Mouse (Mus musculus) CH12.LX (cell line): ENCODE data around the gene Mrtfb. TPM values are rescaled to one million over a fixed set of nuclear protein-coding genes. Genes with fewer than 3 reads are reported as not detected.

ENCODE experiments used
- DNase-seq: peaks from one replicate; pipeline ENCODE4 v3.0.0-alpha.2; 2013; ENCODE audit errors: extremely low read depth
- H3K27ac ChIP-seq: 2 replicates; pipeline ENCODE4 v1.5.1; 2012; ENCODE audit warnings: low read depth, mild to moderate bottlenecking, control low read depth, moderate library complexity; ENCODE audit not compliant: insufficient read depth
- H3K27me3 ChIP-seq: replicated peaks from 2 replicates; pipeline ENCODE3; 2012; ENCODE audit warnings: inconsistent platforms
- H3K36me3 ChIP-seq, 2 experiments: replicated peaks in 1 of 2; 2 replicates each; pipeline versions ENCODE3 to v1.6.1; 2012; ENCODE audit warnings: inconsistent platforms in 1 of 2, low read length in 1 of 2, mild to moderate bottlenecking in 1 of 2, mixed read lengths in 1 of 2, moderate library complexity in 1 of 2; ENCODE audit not compliant: control insufficient read depth in 1 of 2, insufficient read depth in 1 of 2
- H3K4me1 ChIP-seq, 2 experiments: 2 replicates each; pipeline ENCODE4 v1.6.1; 2012; ENCODE audit warnings: inconsistent platforms in 1 of 2, moderate library complexity in 1 of 2; ENCODE audit not compliant: insufficient read depth in 2 of 2, control insufficient read depth in 1 of 2
- H3K4me2 ChIP-seq: 2 replicates; pipeline ENCODE4 v1.6.1; 2012; ENCODE audit warnings: low read depth, mild to moderate bottlenecking, control low read depth; ENCODE audit not compliant: poor library complexity, insufficient read depth, severe bottlenecking
- H3K4me3 ChIP-seq, 3 experiments: fragments of 150-350 bp in 1 of 3; sonication (generic) in 1 of 3; replicated peaks in 1 of 3; 2 replicates each; pipeline versions ENCODE3 to v1.5.1; 2011 to 2012; ENCODE audit warnings: low read depth in 2 of 3, low read length in 2 of 3, mild to moderate bottlenecking in 2 of 3, moderate library complexity in 2 of 3, control low read depth in 1 of 3, improper control_type of control experiment in 1 of 3, inconsistent platforms in 1 of 3, mixed read lengths in 1 of 3; ENCODE audit not compliant: poor library complexity in 1 of 3
- H3K79me2 ChIP-seq: replicated peaks from 2 replicates; pipeline ENCODE4 v1.6.1; 2012; ENCODE audit warnings: mild to moderate bottlenecking, moderate library complexity; ENCODE audit not compliant: control insufficient read depth, poor library complexity, insufficient read depth, severe bottlenecking; ENCODE audit errors: extremely low read depth
- H3K9ac ChIP-seq: 2 replicates; pipeline ENCODE4 v1.6.1; 2012; ENCODE audit warnings: low read depth, mild to moderate bottlenecking, control low read depth, moderate library complexity; ENCODE audit not compliant: insufficient read depth
- H3K9me3 ChIP-seq: replicated peaks from 2 replicates; pipeline ENCODE3; 2012; ENCODE audit warnings: low read length, inconsistent platforms, mixed read lengths
- BHLHE40 ChIP-seq: IDR thresholded peaks from 2 replicates; pipeline ENCODE4 v1.6.1; 2011; ENCODE audit warnings: mild to moderate bottlenecking, low read depth, low read length, improper control_type of control experiment
- CHD1 ChIP-seq: IDR thresholded peaks from 2 replicates; pipeline ENCODE4 v1.6.1; 2012; ENCODE audit warnings: low read depth, low read length, improper control_type of control experiment, inconsistent platforms
- CTCF ChIP-seq, 2 experiments: IDR thresholded peaks in 1 of 2; conservative IDR thresholded peaks in 1 of 2; 2 replicates each; pipeline ENCODE4 v1.5.1; 2011 to 2012; ENCODE audit warnings: low read depth in 2 of 2, low read length in 2 of 2, improper control_type of control experiment in 1 of 2, inconsistent platforms in 1 of 2, mild to moderate bottlenecking in 1 of 2, moderate library complexity in 1 of 2
- ELF1 ChIP-seq: IDR thresholded peaks from 2 replicates; pipeline ENCODE4 v1.6.1; 2014; ENCODE audit warnings: low read depth, mild to moderate bottlenecking, inconsistent platforms, low read length, improper control_type of control experiment
- EP300 ChIP-seq: IDR thresholded peaks from 2 replicates; pipeline ENCODE4 v1.6.1; 2011; ENCODE audit warnings: low read length, improper control_type of control experiment
- GABPA ChIP-seq: IDR thresholded peaks from 2 replicates; pipeline ENCODE4 v1.6.1; 2012; ENCODE audit warnings: low read depth, low read length, improper control_type of control experiment, inconsistent platforms; ENCODE audit not compliant: insufficient replicate concordance
- HCFC1 ChIP-seq: IDR thresholded peaks from 2 replicates; pipeline ENCODE4 v1.6.1; 2012; ENCODE audit warnings: low read depth, mild to moderate bottlenecking, inconsistent platforms, low read length, improper control_type of control experiment
- IRF4 ChIP-seq: IDR thresholded peaks from 2 replicates; pipeline ENCODE4 v1.6.1; 2014; ENCODE audit warnings: low read depth, mild to moderate bottlenecking, inconsistent platforms, low read length, improper control_type of control experiment
- JUN ChIP-seq: IDR thresholded peaks from 2 replicates; pipeline ENCODE4 v1.6.1; 2011; ENCODE audit warnings: low read depth, mild to moderate bottlenecking, low read length, improper control_type of control experiment, moderate library complexity; ENCODE audit not compliant: insufficient read depth
- JUND ChIP-seq: conservative IDR thresholded peaks from 2 replicates; pipeline ENCODE4 v1.6.1; 2011; ENCODE audit warnings: low read depth, low read length, improper control_type of control experiment
- KAT2A ChIP-seq: IDR thresholded peaks from 2 replicates; pipeline ENCODE4 v1.6.1; 2012; ENCODE audit warnings: low read length, improper control_type of control experiment, inconsistent platforms; ENCODE audit not compliant: insufficient replicate concordance
- MAFK ChIP-seq: IDR thresholded peaks from 2 replicates; pipeline ENCODE4 v1.6.1; 2011; ENCODE audit warnings: low read length, improper control_type of control experiment; ENCODE audit not compliant: insufficient replicate concordance
- MAX ChIP-seq: IDR thresholded peaks from 2 replicates; pipeline ENCODE4 v1.6.1; 2011; ENCODE audit warnings: low read length, improper control_type of control experiment
- MAZ ChIP-seq: IDR thresholded peaks from 2 replicates; pipeline ENCODE4 v1.6.1; 2012; ENCODE audit warnings: low read depth, mild to moderate bottlenecking, inconsistent platforms, low read length, improper control_type of control experiment, moderate library complexity
- MEF2A ChIP-seq: IDR thresholded peaks from 2 replicates; pipeline ENCODE4 v1.6.1; 2014; ENCODE audit warnings: low read depth, mild to moderate bottlenecking, inconsistent platforms, low read length, improper control_type of control experiment, borderline replicate concordance
- NELFE ChIP-seq: IDR thresholded peaks from 2 replicates; pipeline ENCODE4 v1.6.1; 2011; ENCODE audit warnings: low read depth, low read length, improper control_type of control experiment
- PAX5 ChIP-seq: IDR thresholded peaks from 2 replicates; pipeline ENCODE4 v1.6.1; 2012; ENCODE audit warnings: low read length, inconsistent platforms, mixed read lengths
- POLR2A ChIP-seq: IDR thresholded peaks from 2 replicates; pipeline ENCODE4 v1.6.1; 2011; ENCODE audit warnings: low read depth, mild to moderate bottlenecking, improper control_type of control experiment, low read length
- POLR2AphosphoS2 ChIP-seq: IDR thresholded peaks from 2 replicates; pipeline ENCODE4 v1.6.1; 2011; ENCODE audit warnings: low read depth, low read length, improper control_type of control experiment
- RCOR1 ChIP-seq: conservative IDR thresholded peaks from 2 replicates; pipeline ENCODE4 v1.6.1; 2012; ENCODE audit warnings: low read depth, mild to moderate bottlenecking, inconsistent platforms, low read length, improper control_type of control experiment
- SMC3 ChIP-seq: IDR thresholded peaks from 2 replicates; pipeline ENCODE4 v1.6.1; 2011; ENCODE audit warnings: low read depth, low read length, improper control_type of control experiment
- TBP ChIP-seq: conservative IDR thresholded peaks from 2 replicates; pipeline ENCODE4 v1.6.1; 2011; ENCODE audit warnings: low read depth, low read length, improper control_type of control experiment
- TCF12 ChIP-seq: IDR thresholded peaks from 2 replicates; pipeline ENCODE4 v1.6.1; 2014; ENCODE audit warnings: low read depth, mild to moderate bottlenecking, inconsistent platforms, low read length, improper control_type of control experiment
- ZMIZ1 ChIP-seq: IDR thresholded peaks from 2 replicates; pipeline ENCODE4 v1.6.1; 2012; ENCODE audit warnings: low read depth, mild to moderate bottlenecking, inconsistent platforms, low read length, improper control_type of control experiment
- dilution Hi-C: fragments of 300-500 bp; cut with MboI; formaldehyde crosslinking; loops from 2 replicates; pipeline ENCODE4 v1.14.3; 2020; ENCODE audit warnings: low sequenced_read_pairs; ENCODE audit not compliant: extremely low pct_unique_long_range_greater_than_20kb, extremely low pct_ligation_motif_present
- in situ Hi-C: fragments of 300-500 bp; cut with MboI; formaldehyde crosslinking; loops from 3 replicates; pipeline ENCODE4 v1.14.3; 2019; ENCODE audit warnings: low sequenced_read_pairs, low pct_ligation_motif_present, low pct_unique_long_range_greater_than_20kb, mixed read lengths
- polyA plus RNA-seq: library from polyadenylated mRNA; unstranded; fragments of >175 nt; gene quantifications from 2 replicates; pipeline ENCODE4 v1.2.1, GENCODE M21; 2012; ENCODE audit warnings: low read depth; ENCODE audit not compliant: insufficient read length
- total RNA-seq, 2 experiments: library from RNA; depleted of rRNA; stranded (reverse); fragments of 300-350 nt in 1 of 2; fragments of >200 nt in 1 of 2; gene quantifications; 2 replicates each; pipeline ENCODE4 v1.2.3; 2012 to 2014

Mrtfb gene
- total and polyA plus RNA-seq, 3 experiments: 3.2 to 9.4 (median 4.4) TPM

- Histone ChIP-seq H3K27ac (no peak overlapping the region), H3K9me3 (no peaks in the 10 kb centered on the region), H3K4me3 (no peak overlapping the region), H3K4me2 (no peak overlapping the region), H3K79me2 (no peaks in the 10 kb centered on the region), H3K4me1 (peaks cover 0 to 23% of the 10 kb centered on the region in 2 experiments; a peak in 2 of 4 replicates), H3K27me3 (no peaks in the 10 kb centered on the region), H3K9ac (no peak overlapping the region), H3K36me3 (peaks cover 6 to 23% of the 10 kb centered on the region in 2 experiments)
- TF ChIP-seq GABPA (no peak), BHLHE40 (no peak), MAX (no peak), IRF4 (no peak), NELFE (no peak), TCF12 (no peak), POLR2A (no peak), HCFC1 (no peak), KAT2A (no peak), SMC3 (no peak), POLR2AphosphoS2 (no peak), CHD1 (no peak), PAX5 (no peak)
- no peak for DNase-seq
- in situ Hi-C loops (no loop called here), dilution Hi-C loops (no loop called here)
These were observed 70.3 kb downstream of the Mrtfb start for GRCm38 (mm10) chr16:13326622-13327021.

- peaks cover 6 to 29% of the 10 kb centered on the region in 2 experiments for H3K36me3 ChIP-seq
- no peak overlapping the region for H3K9ac ChIP-seq
- no peak for DNase-seq
- H3K4me3 ChIP-seq: no peak overlapping the region
- TF ChIP-seq MAX: no peak
- TF ChIP-seq HCFC1: no peak
- no peak for TF ChIP-seq GABPA
- TF ChIP-seq MAFK: peak; percentile 59; the same call in 1 of the 2 replicates
- TF ChIP-seq MAZ: no peak
- no peaks in the 10 kb centered on the region for H3K79me2 ChIP-seq
- H3K4me1 ChIP-seq: peaks cover 0 to 22% of the 10 kb centered on the region in 2 experiments; a peak in 2 of 4 replicates
- in situ Hi-C loops (no loop called here), dilution Hi-C loops (no loop called here)
- no peaks in the 10 kb centered on the region for H3K27me3 ChIP-seq
- H3K9me3 ChIP-seq: no peaks in the 10 kb centered on the region
- H3K4me2 ChIP-seq: no peak overlapping the region
- no peak overlapping the region for H3K27ac ChIP-seq
These were observed 72.4 kb downstream of the Mrtfb start for GRCm38 (mm10) chr16:13328646-13329045.

GRCm38 (mm10) chr16:13329640-13330039, 73.4 kb downstream of the Mrtfb start:
- Histone ChIP-seq H3K79me2 (no peaks in the 10 kb centered on the region), H3K4me3 (no peak overlapping the region), H3K27ac (no peak overlapping the region), H3K4me2 (no peak overlapping the region), H3K9me3 (no peaks in the 10 kb centered on the region), H3K9ac (no peak overlapping the region), H3K4me1 (peaks cover 0 to 19% of the 10 kb centered on the region in 2 experiments; a peak in 2 of 4 replicates), H3K36me3 (peaks cover 6 to 29% of the 10 kb centered on the region in 2 experiments)
- in situ Hi-C loops: no loop called here
- dilution Hi-C loops: no loop called here
- TF ChIP-seq MEF2A: no peak
- no peak for TF ChIP-seq HCFC1
- TF ChIP-seq EP300: no peak
- TF ChIP-seq JUND: no peak
- no peak for TF ChIP-seq CTCF (conservative IDR thresholded peaks at IDR 0.05 in 1 of 2, IDR thresholded peaks at IDR 0.05 in 1 of 2; ENCODE audit: low read depth in 2 of 2, low read length in 2 of 2)
- no peak for TF ChIP-seq GABPA
- no peak for TF ChIP-seq JUN
- no peak for TF ChIP-seq ZMIZ1
- TF ChIP-seq RCOR1: no peak
- no peak for TF ChIP-seq ELF1
- TF ChIP-seq POLR2AphosphoS2: no peak
- no peak for TF ChIP-seq CHD1
- TF ChIP-seq TBP: no peak
- TF ChIP-seq, all 38 proteins: peak for 0
- no peaks in the 10 kb centered on the region for H3K27me3 ChIP-seq
- no peak for DNase-seq
